Mouse (Mus musculus) Muller cell, postnatal 12 days (primary cell): ENCODE results near the gene 0610010K14Rik.

Experiments used
- DNase-seq: peaks from one replicate; pipeline ENCODE4 v3.0.0-alpha.2; 2015; ENCODE audit errors: inconsistent ontology term

Gene 0610010K14Rik

GRCm38 (mm10) chr11:70216103-70216502, 21.6 kb downstream of the 0610010K14Rik start:
- no peak for DNase-seq

DNA sequence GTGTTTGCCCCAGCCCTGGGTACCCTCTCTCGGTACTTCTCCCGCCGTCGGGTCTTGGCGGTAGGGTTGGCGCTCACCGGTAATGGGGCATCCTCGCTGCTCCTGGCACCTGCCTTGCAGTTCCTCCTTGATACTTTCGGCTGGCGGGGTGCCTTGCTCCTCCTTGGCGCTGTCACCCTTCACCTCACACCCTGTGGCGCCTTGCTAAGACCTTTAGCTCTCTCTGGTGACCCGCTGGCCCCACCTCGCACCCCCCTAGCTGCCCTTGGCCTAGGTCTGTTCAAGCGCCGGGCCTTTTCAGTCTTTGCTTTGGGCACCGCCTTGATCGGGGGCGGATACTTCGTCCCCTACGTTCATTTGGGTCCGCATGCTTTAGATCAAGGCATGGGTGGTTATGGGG, 22.4 kb downstream of the 0610010K14Rik start:
- DNase-seq: no peak

DNA sequence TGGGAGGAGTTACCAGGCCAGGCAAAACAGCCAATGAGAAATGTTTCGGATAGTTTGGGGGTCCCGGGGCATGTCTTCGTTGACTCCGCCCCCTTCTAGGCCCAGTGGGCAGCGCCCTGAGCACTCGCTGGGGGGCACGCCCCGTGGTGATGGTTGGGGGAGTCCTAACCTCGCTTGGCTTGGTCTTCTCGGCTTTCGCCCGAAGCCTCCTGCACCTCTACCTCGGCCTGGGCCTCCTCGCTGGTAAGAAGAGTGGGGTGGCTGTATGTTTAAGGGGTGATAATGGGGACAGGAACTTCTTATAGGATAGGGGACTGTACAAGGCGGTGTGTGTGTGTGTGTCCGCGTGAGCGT, 22.9 kb downstream of the 0610010K14Rik start:
- DNase-seq: no peak

GRCm38 (mm10) chr11:70214191-70214855, 23.4 kb downstream of the 0610010K14Rik start:
- peak; percentile 20 for DNase-seq

DNA sequence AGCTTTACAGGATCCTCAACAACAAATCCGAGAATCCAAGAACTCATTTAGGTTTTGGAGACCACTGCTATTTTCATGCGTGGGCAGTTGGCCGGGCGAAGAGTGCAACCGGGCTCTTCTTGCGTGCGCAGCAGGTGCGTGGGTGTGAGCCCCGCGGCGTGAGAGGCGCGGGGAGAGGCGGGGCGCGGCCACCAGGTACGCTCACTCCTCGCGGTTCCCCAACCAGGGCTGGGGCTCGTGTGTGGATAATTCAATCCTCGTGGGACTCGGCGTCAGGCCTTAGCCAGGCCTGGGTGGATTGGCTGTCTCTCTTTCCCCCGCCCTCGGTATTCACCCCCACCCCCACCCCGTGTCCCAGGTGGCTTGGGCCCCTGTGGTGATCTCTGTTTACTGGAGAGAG, 24.0 kb downstream of the 0610010K14Rik start:
- DNase-seq: no peak

DNA sequence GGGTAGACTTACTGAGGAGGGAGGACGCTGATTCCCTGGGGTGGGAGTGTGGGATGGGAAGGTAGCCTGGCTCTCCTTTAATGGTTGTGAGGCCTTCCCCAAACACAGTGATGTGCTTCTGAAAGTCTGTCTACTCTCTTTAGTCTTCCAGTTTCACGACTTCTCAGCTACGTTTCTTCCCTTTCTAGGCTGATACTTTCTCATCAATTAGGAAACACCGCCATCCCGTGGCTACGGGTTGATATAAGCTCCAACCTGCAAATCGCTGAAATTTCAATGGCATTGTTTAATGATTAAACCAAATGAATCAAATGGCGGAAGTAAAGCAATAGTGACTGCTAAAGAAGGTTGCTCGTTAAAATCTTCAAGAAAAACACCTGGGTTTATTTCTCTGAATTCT, 24.8 kb downstream of the 0610010K14Rik start:
- peak; percentile 75 for DNase-seq

- DNase-seq: no peak
These were observed 25.3 kb downstream of the 0610010K14Rik start, which contains the start of gene Slc16a11 for GRCm38 (mm10) chr11:70212423-70212822. Gene Slc16a11, plus strand, starts transcription at chr11:70212752.

GRCm38 (mm10) chr11:70211972-70212371, 25.7 kb downstream of the 0610010K14Rik start:
- no peak for DNase-seq

- peak; percentile 26 for DNase-seq
These were observed 27.0 kb downstream of the 0610010K14Rik start for GRCm38 (mm10) chr11:70210681-70211080.

- DNase-seq: no peak
These were observed 28.8 kb downstream of the 0610010K14Rik start for GRCm38 (mm10) chr11:70208778-70209388.

DNA sequence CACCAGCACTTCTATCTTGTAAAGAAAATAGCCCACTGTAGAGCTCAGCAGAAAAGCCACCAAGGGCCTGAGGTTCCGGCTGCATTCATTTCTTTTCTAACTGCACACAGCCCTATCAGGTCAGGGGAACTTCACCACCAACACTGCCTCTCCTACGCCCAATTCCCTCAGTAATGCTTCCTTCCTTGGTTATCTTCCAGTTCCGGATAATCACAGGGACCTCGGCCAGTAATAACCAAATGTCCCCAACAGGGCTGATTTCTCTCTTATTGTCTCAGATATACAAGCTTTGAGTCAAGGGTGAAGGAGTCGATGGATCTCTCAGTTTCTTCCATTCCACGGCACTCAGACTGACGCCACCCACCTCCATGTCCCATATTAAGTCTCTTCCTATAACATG, 30.4 kb downstream of the 0610010K14Rik start:
- no peak for DNase-seq

DNA sequence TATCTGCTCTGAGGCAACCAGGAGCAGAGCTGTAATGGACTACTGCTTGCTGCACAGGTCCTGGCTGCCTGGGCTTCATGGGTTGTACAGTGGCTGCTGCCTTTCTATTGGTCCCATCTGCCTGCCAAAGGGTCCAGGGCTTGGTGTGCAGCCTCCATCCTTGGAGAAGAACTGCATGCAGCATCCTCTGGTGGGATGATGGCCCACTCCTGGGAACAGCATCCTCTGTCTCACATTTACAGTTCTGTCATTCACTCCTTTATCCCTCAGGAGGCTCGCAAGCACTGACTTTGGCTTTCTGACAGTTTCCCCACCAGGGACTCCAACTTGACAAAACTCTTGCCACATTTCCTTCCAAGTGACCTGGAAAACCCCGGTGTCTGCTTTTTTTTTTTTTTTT, 30.9 kb downstream of the 0610010K14Rik start:
- no peak for DNase-seq

- DNase-seq: peak; percentile 63
These were observed 36.0 kb downstream of the 0610010K14Rik start for GRCm38 (mm10) chr11:70201691-70202090.

DNA sequence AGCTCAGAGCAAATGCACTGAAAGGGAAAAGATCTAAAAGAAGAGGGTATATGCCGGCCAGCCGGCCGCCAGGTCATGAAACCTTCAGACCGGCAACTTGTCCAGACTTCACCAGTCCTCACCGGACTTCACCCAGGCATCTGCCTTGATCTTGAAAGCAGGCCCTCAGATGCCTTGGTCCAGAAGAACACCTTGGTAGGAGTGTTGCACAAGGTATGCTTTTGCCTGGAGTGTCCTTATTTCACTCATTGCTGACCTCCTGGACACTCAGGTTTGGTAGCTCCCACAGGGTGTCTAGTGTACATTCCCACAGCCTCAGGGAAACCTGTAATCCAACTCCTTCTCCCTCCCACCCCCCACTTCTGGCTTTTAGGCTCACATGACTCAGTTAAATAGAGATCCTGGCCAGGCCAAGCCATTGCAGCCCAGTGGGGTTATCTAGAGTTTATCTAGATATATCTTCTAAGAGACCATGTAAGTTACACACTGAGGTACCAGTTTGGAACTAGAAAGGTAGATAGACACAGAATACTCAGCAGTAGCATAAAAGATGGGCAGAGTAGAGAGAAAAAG, 37.6 kb downstream of the 0610010K14Rik start:
- no peak for DNase-seq

DNA sequence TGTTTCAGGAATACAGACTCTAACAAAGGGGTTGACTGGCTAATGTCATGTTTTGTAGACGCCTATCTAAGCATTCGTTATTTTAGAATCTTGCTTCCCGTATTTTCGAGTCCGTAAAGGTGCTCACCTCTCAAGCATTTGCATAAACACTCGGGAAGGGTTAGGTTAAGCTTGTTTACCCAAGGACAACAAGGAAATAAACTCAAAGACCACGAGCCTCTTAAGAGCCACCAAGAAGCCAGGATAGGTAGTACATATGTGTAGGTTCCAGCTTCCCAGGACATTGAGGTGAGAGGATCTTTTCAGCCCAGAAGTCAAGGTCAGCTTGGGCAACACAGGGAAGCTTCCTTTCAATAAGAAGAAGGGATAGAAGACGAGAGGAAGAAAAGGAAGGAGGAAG, 38.6 kb downstream of the 0610010K14Rik start:
- DNase-seq: no peak

DNA sequence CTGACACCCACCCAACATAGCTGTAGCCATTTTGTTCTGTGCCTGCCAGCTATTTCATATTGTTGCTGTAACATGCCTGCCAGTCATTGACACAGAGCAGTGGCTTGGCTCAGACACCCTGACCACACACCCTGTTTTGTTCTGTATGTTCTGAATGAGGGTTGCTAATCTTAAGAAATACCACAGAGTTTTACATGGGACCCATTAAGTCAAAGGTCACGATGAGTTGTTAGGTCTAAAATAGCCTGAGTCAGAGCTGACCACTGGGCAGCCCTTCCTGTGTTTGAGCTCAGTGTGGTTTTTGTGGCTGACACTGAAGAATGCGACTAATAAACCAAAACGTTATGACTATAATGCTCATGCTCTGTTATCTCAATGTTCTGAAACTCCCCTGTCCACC, 39.4 kb downstream of the 0610010K14Rik start:
- peak; percentile 84 for DNase-seq

DNA sequence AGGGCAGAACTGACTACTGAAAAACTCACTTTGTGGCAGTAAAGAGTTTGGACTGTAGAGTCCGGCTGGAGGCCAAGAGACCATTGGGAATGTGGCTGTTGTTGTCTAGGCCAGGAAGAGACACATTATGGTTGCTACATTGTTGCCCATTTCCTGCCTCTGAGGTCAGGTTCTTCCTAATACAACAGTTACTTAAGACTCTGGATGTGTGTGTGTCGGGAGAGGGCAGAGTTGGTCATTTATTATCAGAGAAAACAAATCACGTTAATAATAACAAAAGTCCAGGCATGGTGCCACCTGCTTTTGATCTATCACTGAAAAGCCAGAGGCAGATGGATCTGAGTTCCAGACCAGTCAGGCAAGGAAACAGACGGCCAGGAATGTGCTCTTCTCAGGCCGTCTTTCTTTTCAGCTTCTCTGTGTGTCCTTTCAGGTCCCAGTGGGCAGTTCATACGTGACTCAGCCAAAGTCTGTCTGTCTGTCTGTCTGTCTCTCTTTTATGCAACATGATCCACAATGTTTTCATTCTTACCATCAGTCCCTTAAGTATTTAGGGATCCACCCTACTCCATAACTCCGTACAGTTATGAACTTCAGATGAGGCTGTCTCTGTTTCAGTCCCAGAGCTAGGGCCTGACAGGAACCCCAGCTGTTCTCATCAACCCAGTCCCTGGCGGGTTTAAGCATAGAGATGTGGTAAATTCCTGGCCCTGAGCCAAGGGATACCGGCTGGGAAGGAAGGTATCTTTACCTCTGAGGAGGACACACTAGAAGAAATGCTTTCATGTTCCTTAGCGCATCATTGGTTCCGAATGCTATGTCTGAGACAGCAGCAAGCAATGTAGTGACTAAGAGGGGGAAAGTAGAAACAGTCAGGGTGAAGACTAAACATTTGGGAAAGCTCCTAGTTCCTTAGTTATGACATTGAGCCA, 44.1 kb downstream of the 0610010K14Rik start:
- DNase-seq: peak; percentile 80

GRCm38 (mm10) chr11:70192157-70192556, 45.6 kb downstream of the 0610010K14Rik start:
- peak; percentile 13 for DNase-seq

DNA sequence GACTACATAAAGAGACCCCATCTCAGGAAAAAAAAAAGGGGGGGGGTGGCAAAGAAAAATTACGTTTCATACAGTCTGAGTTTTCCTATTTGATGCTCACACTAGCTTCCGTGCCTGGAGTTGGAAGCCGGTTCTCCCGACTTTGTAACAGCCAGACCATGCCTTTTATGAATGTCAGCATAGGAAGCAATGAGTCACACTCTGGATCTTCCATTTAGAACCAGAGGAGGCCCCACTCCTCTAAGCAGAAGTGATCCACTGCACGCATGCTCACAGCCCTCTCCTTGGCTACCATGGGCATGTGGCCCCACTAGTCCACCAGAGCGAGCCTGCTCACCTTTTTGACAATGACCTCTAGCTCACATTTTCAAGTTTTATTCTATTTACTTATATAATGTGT, 46.5 kb downstream of the 0610010K14Rik start:
- DNase-seq: no peak

GRCm38 (mm10) chr11:70189319-70190134, 48.2 kb downstream of the 0610010K14Rik start:
- peak; percentile 62 for DNase-seq
